Mouse (Mus musculus) macrophage (primary cell): ENCODE measurements around the gene Olfr206. TPM values are rescaled to one million over a fixed set of nuclear protein-coding genes. Genes with fewer than 3 reads are reported as not detected.
"Not testable (repeated sequence)": the region's sequence is repeated elsewhere in the genome, so short reads cannot be mapped to it uniquely, and the experiment has no call there.

Experiments used
- H3K27ac ChIP-seq: fragments of 350-480 bp; formaldehyde crosslinking; 2 replicates; pipeline ENCODE4 v1.9.0; 2021
- H3K36me3 ChIP-seq: fragments of 350-480 bp; formaldehyde crosslinking; 2 replicates; pipeline ENCODE4 v1.9.0; 2021; ENCODE audit errors: inconsistent target
- H3K4me3 ChIP-seq: fragments of 350-480 bp; formaldehyde crosslinking; 2 replicates; pipeline ENCODE4 v1.9.0; 2021; ENCODE audit errors: inconsistent target
- H3K79me2 ChIP-seq: fragments of 350-480 bp; formaldehyde crosslinking; 2 replicates; pipeline ENCODE4 v1.9.0; 2021; ENCODE audit errors: inconsistent target
- WGBS: methylation state at CpG from one replicate; pipeline ENCODE4 v1.1.7; 2026; ENCODE audit warnings: inconsistent platforms; ENCODE audit not compliant: missing documents; 5-methylcytosine and 5-hydroxymethylcytosine counted together
- polyA plus RNA-seq: library from polyadenylated mRNA; stranded (reverse); fragments of 250-400 nt; gene quantifications from 3 replicates; pipeline ENCODE4 v1.2.4, GENCODE M21; 2018; ENCODE audit warnings: inconsistent platforms
- total RNA-seq, 78 experiments: library from RNA; depleted of rRNA; stranded (reverse); fragments of 250-400 nt; gene quantifications; 1 replicate in 9 of 78; 2 replicates in 24 of 78; 3 replicates in 43 of 78; 4 replicates in 2 of 78; pipeline ENCODE4 v1.2.4; 2018; ENCODE audit warnings: inconsistent platforms in 56 of 78

Gene Olfr206
- not detected for total RNA-seq (2018; cell fraction: chromatin; rRNA removed)
- not detected for total RNA-seq (2018; cell fraction: cytosol; rRNA removed)
- total RNA-seq (2018; cell fraction: nucleus; rRNA removed) = not detected
- polyA plus RNA-seq = not detected in 3 replicates

GRCm38 (mm10) chr16:59349146-59349545 lies at the start of gene Olfr206:
Gene Olfr206 (minus strand): TSS chr16:59349246.
- WGBS = 91% methylated on average over 1 of the region's 1 CpGs
- H3K36me3 ChIP-seq = no peaks in the 10 kb centered on the region
- no peaks in the 10 kb centered on the region for H3K79me2 ChIP-seq
- H3K4me3 ChIP-seq = no peak within 1 kb of the TSS
- no peak within 1 kb of the TSS for H3K27ac ChIP-seq

DNA sequence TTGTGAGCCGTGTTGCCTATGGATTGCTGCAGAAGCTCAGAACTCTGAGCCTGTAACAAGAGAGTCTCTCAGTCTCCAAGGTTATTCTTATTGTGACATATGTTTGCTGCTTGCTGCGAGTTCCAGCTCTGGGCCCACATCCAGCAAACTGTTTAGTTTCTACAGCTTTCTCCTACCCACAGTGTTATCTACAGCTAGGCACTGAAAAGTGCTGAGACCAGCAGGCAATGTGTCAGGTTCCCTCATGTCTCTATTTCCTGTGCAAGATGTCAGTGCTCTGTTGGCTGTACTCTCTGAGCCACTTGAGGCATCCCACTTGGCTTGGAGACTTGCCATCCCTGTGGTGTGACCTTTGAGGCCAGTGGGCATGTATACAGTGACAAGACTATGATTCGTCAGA lies 44.3 kb upstream of the Olfr206 start:
- Histone ChIP-seq H3K79me2 (no peaks in the 10 kb centered on the region), H3K36me3 (no peaks in the 10 kb centered on the region), H3K4me3 (no peak overlapping the region), H3K27ac (no peak overlapping the region)
- 68% methylated on average over 3 of the region's 3 CpGs for WGBS

DNA sequence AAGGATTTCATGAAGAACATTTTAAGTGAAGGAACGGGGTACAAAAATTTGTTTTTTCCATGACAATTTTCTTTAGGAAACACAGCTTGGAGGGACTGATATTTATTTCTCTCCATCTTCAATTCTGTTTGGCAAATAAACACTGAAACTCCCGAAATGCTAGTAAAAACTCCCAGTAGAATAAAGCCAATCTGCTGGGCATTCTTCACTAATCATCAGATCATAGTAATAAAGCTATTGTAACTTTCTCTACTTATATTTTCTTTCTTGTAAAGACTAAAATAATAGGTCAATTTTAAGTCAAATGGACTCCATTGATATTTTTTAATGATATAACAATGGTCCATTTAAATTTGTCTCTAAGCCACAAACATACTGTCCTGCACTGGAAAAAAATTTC lies 14.8 kb upstream of the Olfr206 start, which contains the start of gene Olfr209:
TSS of gene Olfr209 (minus strand) at position 101 of the 400 bp plus-strand sequence.
- Histone ChIP-seq H3K36me3 (no peaks in the 10 kb centered on the region), H3K4me3 (no peak within 1 kb of the TSS), H3K27ac (no peak within 1 kb of the TSS), H3K79me2 (no peaks in the 10 kb centered on the region)
- WGBS = 76% methylated on average over 2 of the region's 2 CpGs

DNA sequence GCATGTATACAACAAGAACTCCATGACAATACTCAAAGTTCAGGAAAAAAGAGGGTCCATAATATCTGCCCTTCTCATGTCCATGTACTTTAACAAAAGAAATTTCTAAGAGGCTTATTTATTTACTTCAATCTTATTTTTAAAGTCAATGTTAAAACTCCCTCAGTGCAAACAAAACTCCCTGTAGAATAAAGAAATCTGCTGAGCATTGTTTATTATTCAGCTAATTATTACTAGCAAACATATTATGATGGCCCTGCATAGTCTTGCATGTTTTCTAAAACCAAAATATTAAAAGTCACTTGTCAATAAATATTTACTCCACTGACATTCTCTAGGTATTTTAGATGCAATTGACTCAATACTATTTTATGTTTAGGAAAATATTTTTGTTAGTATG lies 18.0 kb downstream of the Olfr206 start, which contains the start of gene Olfr205:
TSS of gene Olfr205 (minus strand) at position 101 of the 400 bp plus-strand sequence.
- no peaks in the 10 kb centered on the region for H3K79me2 ChIP-seq
- H3K4me3 ChIP-seq = no peak within 1 kb of the TSS
- no peaks in the 10 kb centered on the region for H3K36me3 ChIP-seq
- H3K27ac ChIP-seq = no peak within 1 kb of the TSS

DNA sequence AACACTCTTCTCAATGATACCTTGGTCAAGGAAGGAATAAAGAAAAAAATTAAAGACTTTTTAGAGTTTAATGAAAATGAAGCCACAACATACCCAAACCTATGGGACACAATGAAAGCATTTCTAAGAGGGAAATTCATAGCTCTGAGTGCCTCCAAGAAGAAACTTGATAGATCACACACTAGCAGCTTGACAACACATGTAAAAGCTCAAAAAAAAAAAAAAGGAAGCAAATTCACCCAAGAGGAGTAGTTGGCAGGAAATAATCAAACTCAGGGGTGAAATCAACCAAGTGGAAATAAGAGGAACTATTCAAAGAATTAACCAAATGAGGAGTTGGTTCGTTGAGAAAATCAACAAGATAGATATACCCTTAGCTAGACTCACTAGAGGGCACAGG lies 25.8 kb downstream of the Olfr206 start:
- H3K4me3 ChIP-seq, H3K27ac ChIP-seq, H3K36me3 ChIP-seq, H3K79me2 ChIP-seq: not testable (repeated sequence)
- 60% methylated on average over 1 of the region's 1 CpGs for WGBS

GRCm38 (mm10) chr16:59318148-59318547 lies 30.9 kb downstream of the Olfr206 start, which contains the start of gene Olfr204:
Gene Olfr204 (minus strand): TSS chr16:59318248.
- no peaks in the 10 kb centered on the region for H3K79me2 ChIP-seq
- H3K27ac ChIP-seq = no peak within 1 kb of the TSS
- no peak within 1 kb of the TSS for H3K4me3 ChIP-seq
- no peaks in the 10 kb centered on the region for H3K36me3 ChIP-seq

- no peaks in the 10 kb centered on the region for H3K36me3 ChIP-seq
- 77% methylated on average over 2 of the region's 2 CpGs for WGBS
- no peaks in the 10 kb centered on the region for H3K79me2 ChIP-seq
- no peak within 1 kb of the TSS for H3K27ac ChIP-seq
- no peak within 1 kb of the TSS for H3K4me3 ChIP-seq
Measured at GRCm38 (mm10) chr16:59298581-59298980, 50.5 kb downstream of the Olfr206 start, which contains the start of gene Olfr203. Gene Olfr203 (plus strand): TSS chr16:59298881.

Other genes starting within 250 kb of the Olfr206 start
- gene Olfr193, start 237.4 kb downstream of the Olfr206 start, polyA plus RNA-seq = not detected in 3 replicates
- gene Olfr194, start 228.2 kb downstream of the Olfr206 start, polyA plus RNA-seq = not detected in 3 replicates
- gene Olfr195, start 202.2 kb downstream of the Olfr206 start, polyA plus RNA-seq = not detected in 3 replicates
- gene Olfr196, start 178.8 kb downstream of the Olfr206 start, polyA plus RNA-seq = not detected in 3 replicates
- not detected in 3 replicates for gene Olfr198, start 145.7 kb downstream of the Olfr206 start, polyA plus RNA-seq
- not detected in 3 replicates for gene Olfr199, start 129.5 kb downstream of the Olfr206 start, polyA plus RNA-seq
- not detected in 3 replicates for gene Olfr201, start 76.6 kb downstream of the Olfr206 start, polyA plus RNA-seq
- not detected in 3 replicates for gene Olfr202, start 62.5 kb downstream of the Olfr206 start, polyA plus RNA-seq
- gene Olfr203, start 50.4 kb downstream of the Olfr206 start, polyA plus RNA-seq = not detected in 3 replicates
- not detected in 3 replicates for gene Olfr204, start 31.0 kb downstream of the Olfr206 start, polyA plus RNA-seq
- not detected in 3 replicates for gene Olfr205, start 18.1 kb downstream of the Olfr206 start, polyA plus RNA-seq
- not detected in 3 replicates for gene Olfr209, start 14.7 kb upstream of the Olfr206 start, polyA plus RNA-seq
- not detected in 3 replicates for gene Gabrr3, start 58.1 kb upstream of the Olfr206 start, polyA plus RNA-seq
- gene Riox2, start 122.5 kb upstream of the Olfr206 start, polyA plus RNA-seq = 16.2 to 32.5 TPM (median 30.8 TPM) in 3 replicates